10 mouse cellular contexts compared by ENCODE assay signal in the genomic region with DNA sequence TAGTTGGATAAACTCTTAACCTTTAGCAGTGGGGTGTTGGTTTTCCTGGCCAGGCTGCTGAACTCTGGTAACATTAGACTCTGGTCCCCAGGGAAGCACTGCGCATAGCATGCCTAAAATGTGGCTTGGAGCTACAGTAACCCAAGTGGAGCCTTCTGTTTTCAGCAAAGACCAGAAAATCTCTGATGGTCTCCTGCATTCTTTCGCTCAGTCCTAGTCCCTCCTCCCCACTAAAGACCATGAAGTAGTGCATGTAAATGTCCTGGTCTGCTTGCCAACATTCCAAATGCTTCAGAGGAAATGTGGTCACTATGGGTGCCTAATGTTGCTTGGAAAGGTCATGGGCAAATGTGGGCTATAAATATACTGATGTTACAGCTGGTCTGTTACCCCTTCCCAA.
DNase-seq lines count a peak whose midpoint lies in the region; ATAC-seq and TF ChIP-seq lines count a peak whose summit lies in the region.
"Had no signal": no experiment of that assay in that cellular context is flagged by ENCODE, and none has a peak within 500 bp of the region (broad histone marks: within the 10 kb centered on the region; RNA-seq: fewer than 3 reads in every experiment).

No protein-coding gene starts in this region.

- H3K27ac ChIP-seq in kidney, adult 2 months (ENCODE audit: insufficient read depth, low read depth, low read length): no peak overlapping the region
- H3K27ac ChIP-seq in kidney, embryonic 16.5 days (ENCODE audit: low read length): no peak overlapping the region
- H3K27ac ChIP-seq in embryonic fibroblast, embryonic 13.5 days (ENCODE audit: insufficient read depth, low read length): peak overlapping the region; percentile 5; the same call in 1 of the 2 replicates
- no peak overlapping the region for H3K27ac ChIP-seq in midbrain, embryonic 11.5 days (ENCODE audit: low read depth, low read length)
- H3K27ac ChIP-seq: liver, embryonic 14.5 days had no signal

- WGBS in kidney, adult 2 months: 53% methylated on average over 2 of the region's 2 CpGs
- WGBS in kidney, embryonic 16.5 days: 66% methylated on average over 2 of the region's 2 CpGs
- 84% methylated on average over 2 of the region's 2 CpGs for WGBS in midbrain, embryonic 11.5 days

- no peak overlapping the region for H3K4me3 ChIP-seq in kidney, adult 2 months (ENCODE audit: insufficient read depth, low read depth, low read length)
- no peak overlapping the region for H3K4me3 ChIP-seq in kidney, embryonic 16.5 days (ENCODE audit: low read length)
- H3K4me3 ChIP-seq in embryonic fibroblast, embryonic 13.5 days (ENCODE audit: insufficient read depth, low read length): no peak overlapping the region
- no peak overlapping the region for H3K4me3 ChIP-seq in midbrain, embryonic 11.5 days (ENCODE audit: low read depth, low read length)
- H3K4me3 ChIP-seq: megakaryocyte, embryonic 14.5 days had no signal

- H3K4me1 ChIP-seq in kidney, adult 2 months (ENCODE audit: control insufficient read depth, insufficient read depth, low read length): no peaks in the 10 kb centered on the region
- H3K4me1 ChIP-seq in kidney, embryonic 16.5 days (ENCODE audit: insufficient read depth, low read length): no peaks in the 10 kb centered on the region
- H3K4me1 ChIP-seq in embryonic fibroblast, embryonic 13.5 days (ENCODE audit: control insufficient read depth, insufficient read depth, low read length): 0 out of 2 replicates have a peak, but pooled peaks cover 4% of the 10 kb centered on the region
- H3K4me1 ChIP-seq in midbrain, embryonic 11.5 days (ENCODE audit: control insufficient read depth, insufficient read depth, low read length): no peaks in the 10 kb centered on the region
- H3K4me1 ChIP-seq: megakaryocyte, embryonic 14.5 days had no signal

- intact Hi-C loops in heart, postnatal 25 days (cut with DNase I): no loop called here

- H3K9ac ChIP-seq in kidney, embryonic 16.5 days (replicated peaks; ENCODE audit: low read length): no peak overlapping the region
- no peak overlapping the region for H3K9ac ChIP-seq in midbrain, embryonic 11.5 days (ENCODE audit: low read length)
- H3K9ac ChIP-seq: liver, embryonic 14.5 days had no signal

- H3K36me3 ChIP-seq in kidney, adult 2 months (ENCODE audit: control insufficient read depth, insufficient read depth, low read length): no peaks in the 10 kb centered on the region
- H3K36me3 ChIP-seq in kidney, embryonic 16.5 days (ENCODE audit: insufficient read depth, low read length): no peaks in the 10 kb centered on the region
- H3K36me3 ChIP-seq in midbrain, embryonic 11.5 days (ENCODE audit: control insufficient read depth, insufficient read depth, low read length): no peaks in the 10 kb centered on the region

- H3K9me3 ChIP-seq in kidney, embryonic 16.5 days (ENCODE audit: low read length): no peaks in the 10 kb centered on the region
- H3K9me3 ChIP-seq in midbrain, embryonic 11.5 days (ENCODE audit: control insufficient read depth, low read length): no peaks in the 10 kb centered on the region

- H3K27me3 ChIP-seq in kidney, adult 2 months (replicated peaks; ENCODE audit: control insufficient read depth, insufficient read depth, low read length): no peaks in the 10 kb centered on the region
- no peaks in the 10 kb centered on the region for H3K27me3 ChIP-seq in kidney, embryonic 16.5 days (ENCODE audit: insufficient read depth, low read length)
- H3K27me3 ChIP-seq in midbrain, embryonic 11.5 days (ENCODE audit: control insufficient read depth, insufficient read depth, low read length): no peaks in the 10 kb centered on the region
- H3K27me3 ChIP-seq: megakaryocyte, embryonic 14.5 days had no signal

- ATAC-seq in kidney, embryonic 16.5 days (ENCODE audit: low FRiP score, low TSS enrichment): no peak
- ATAC-seq in midbrain, embryonic 11.5 days (ENCODE audit: low FRiP score): no peak

- no peak for TF ChIP-seq POLR2A in kidney, adult 2 months (IDR thresholded peaks at IDR 0.05; ENCODE audit: low read depth, low read length)
- no peak for TF ChIP-seq POLR2A in embryonic fibroblast, embryonic 13.5 days (IDR thresholded peaks at IDR 0.05; ENCODE audit: low read depth, low read length)

- TF ChIP-seq CTCF in kidney, adult 2 months (conservative IDR thresholded peaks at IDR 0.05; ENCODE audit: insufficient read depth, insufficient read length, low read depth, low read length): no peak
- TF ChIP-seq CTCF in embryonic fibroblast, embryonic 13.5 days (IDR thresholded peaks at IDR 0.05; ENCODE audit: borderline replicate concordance, insufficient read depth, low read length): no peak

- DNase-seq in kidney, adult 2 months: peak; percentile 67
- peak; percentile 6 for DNase-seq in heart, postnatal 25 days (ENCODE audit: low spot score)
- DNase-seq in midbrain, embryonic 11.5 days (ENCODE audit: low spot score, missing footprints): no peak
- no peak for DNase-seq in liver
- no peak for DNase-seq in spleen, postnatal 36 days (ENCODE audit: low spot score in 2 of 2)
- DNase-seq: cerebellum, adult 11-12 months had no signal

- no peak overlapping the region for H3K4me2 ChIP-seq in kidney, embryonic 16.5 days (replicated peaks; ENCODE audit: low read depth, low read length)
- H3K4me2 ChIP-seq in midbrain, embryonic 11.5 days: no peak overlapping the region

Comparison
In these comparisons a context has a peak if more than half of its experiments do, and no peak if none do; other contexts are left out.
1. DNase-seq: peak in kidney, adult 2 months (single experiment) and heart, postnatal 25 days (single experiment); none in midbrain, embryonic 11.5 days (single experiment), liver (single experiment) and spleen, postnatal 36 days (0 of 2).